Mouse (Mus musculus) T-helper 1 cell (primary cell): ENCODE results near the gene Spint3.

ENCODE experiments used
- in situ Hi-C: fragments of 300-600 bp; cut with MboI, MseI; formaldehyde crosslinking; loops from one replicate; pipeline ENCODE4 v1.15.1; 2025; ENCODE audit warnings: high pct_unique_total_duplicates

Spint3 gene

DNA sequence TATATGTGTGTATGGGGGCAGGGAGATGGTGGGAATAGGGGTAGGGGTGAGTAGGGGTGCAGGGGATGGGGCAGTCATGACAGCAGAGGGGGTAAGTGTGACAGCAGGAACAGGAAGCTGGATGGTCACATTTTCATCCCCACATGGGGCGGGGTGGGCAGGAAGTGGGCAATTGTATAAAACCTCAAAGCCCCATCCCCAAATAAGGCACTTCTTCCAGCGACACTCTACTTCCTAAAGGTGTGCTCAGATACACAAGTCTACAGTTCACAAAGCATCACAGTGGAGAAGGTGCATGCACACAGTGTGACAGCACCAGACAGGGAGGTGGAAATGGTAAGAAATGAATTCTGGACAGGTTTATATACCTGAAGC is 22.4 kb downstream of the Spint3 start:
- in situ Hi-C loops = no loop called here

DNA sequence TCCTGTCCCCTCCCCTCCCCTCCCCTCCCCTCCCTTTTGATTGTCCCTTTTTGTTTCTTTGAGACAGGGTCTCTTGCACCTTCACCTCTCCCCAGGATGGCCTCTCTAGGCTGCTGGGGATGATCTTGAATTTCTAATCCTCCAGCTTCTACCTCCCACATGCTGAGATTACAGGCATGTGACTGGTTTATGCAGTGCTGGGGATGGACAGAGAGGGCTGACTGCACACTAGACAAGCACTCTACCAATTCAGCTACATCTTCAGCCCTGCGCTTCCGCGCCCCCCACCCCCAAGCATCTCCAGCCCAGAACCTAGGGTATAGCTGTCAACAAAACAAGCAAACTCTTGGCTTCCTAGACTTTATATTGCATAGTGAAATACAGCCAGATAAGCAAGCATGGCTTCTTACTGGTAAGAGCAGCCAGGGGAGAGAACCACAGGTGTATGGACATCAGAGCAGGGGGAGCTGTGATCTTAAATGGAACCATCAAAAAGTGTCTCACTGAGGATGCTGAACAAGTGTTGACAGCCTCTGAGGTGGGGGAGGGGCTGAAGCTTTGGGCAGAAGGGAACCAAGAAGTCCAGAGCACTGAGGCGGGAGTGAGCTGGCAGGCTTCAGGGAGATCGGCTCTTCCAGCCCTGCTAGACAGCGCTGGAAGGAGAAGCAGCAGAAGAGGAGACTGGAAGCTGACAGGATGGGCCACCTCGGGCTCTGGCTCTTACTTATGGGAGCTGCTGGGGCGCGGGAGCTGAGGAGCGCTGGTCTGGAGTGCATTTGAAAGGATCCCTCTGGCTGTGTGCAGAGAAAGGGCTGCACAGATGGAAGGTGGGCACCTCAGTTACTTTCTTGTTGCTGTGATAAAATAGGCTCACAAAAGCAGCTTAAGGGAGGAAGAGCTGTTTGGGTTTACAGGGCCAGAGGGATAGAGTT is 23.0 kb downstream of the Spint3 start:
- in situ Hi-C loops = no loop called here

DNA sequence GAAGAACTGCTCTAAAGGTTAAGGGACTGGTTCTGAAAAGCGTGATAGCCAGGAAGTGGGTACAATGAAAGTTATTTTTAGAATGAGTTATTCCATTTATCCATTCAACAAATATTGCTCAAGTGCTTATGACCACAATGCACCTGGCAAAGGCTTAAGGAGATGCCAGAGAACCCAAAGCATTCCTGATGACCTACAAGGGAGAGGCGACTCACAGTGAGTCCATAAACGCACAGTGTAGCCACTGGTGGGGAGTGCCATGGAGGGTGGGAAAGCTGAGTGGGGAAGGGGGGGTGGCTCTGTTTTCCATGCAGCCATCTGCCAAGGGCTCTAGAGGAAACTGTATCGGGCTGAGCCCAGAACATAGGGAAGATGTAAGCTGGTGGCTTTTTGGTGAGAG is 23.9 kb downstream of the Spint3 start:
- in situ Hi-C loops = no loop called here

DNA sequence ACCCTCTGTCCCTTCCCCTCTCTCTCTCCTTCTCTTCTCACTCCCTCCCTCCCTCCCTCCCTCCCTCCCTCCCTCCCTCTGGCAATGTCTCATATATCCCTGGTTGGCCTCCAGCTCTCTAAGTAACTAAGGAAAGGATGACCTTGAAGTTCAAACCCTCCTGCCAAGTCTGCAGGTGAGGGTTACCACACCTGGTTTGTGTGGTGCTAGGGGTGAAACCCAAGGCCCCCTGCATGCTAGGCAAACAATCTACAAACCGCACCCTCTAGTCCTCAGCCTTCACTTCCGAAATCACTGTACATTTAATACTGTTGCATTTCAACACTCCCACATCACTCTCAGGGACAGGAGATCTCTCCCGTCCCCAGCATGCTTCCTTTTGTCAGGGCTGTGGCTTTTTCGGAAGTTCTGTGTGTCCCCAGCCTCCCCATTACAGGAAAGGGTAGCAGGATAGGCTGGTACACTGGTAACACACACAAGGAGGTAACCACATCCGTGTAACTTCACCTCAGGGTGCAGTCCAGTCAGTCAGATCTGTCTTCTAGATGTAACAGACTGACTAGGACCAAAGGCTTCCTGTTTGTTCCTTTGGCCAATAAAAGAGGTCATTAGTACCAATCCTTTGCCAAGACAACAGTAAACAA is 28.7 kb downstream of the Spint3 start:
- in situ Hi-C loops = no loop called here

DNA sequence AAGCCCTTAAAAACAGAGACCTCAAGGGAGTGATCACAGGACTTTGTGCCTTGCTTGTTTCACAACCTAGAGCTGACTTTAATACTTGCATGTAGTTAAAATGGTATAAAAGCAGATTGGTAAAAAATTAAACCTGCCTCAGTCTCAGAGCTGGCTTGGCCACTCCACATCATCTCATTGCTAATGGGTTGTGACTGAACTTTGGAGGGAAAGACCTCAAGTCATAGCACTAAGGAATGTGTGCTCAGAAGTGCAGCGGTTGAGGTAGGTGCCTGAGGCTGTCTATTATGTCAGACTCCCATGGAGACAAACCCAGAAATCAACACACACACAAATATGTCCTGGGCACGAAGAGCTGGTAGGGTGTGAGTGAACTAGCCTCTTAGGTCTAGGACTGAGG is 29.5 kb downstream of the Spint3 start:
- in situ Hi-C loops = no loop called here

DNA sequence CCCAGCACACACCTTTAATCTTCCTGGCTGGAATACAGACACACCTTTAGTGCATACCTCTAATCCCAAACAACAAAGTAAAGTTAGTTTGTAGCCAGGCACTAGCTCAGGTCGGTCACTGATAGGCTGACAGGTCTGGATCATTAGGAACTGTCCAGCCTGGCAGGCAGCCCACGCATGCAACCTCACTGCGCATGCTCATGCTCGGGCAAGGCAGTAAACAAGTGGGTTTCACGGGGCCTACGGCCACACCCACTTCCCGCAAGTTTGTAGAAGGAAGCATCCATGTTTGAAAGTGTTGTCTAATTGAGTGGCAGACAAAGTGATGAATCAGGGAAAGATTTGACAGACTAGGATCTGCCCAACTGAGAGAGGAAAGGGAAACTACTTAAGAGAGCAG is 30.7 kb downstream of the Spint3 start:
- in situ Hi-C loops = no loop called here

DNA sequence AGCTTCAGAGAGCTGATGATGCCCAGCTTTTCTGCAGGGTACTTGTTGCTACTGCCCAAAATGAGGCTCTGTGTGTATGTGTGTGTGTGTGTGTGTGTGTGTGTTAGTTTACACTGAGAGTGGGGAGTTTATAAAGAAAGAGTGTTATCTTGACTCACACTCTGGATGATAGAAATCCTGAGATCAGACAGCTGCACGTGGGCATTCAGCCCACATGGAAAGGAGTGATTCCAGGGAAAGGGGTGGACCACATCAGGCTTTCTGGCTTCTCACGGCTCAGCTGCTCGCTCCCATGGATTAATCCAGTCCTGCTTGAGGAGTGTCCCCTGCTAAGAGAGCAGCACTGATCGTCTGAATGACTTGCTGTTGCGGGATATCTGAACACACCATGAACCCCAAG is 31.1 kb downstream of the Spint3 start:
- in situ Hi-C loops = no loop called here

DNA sequence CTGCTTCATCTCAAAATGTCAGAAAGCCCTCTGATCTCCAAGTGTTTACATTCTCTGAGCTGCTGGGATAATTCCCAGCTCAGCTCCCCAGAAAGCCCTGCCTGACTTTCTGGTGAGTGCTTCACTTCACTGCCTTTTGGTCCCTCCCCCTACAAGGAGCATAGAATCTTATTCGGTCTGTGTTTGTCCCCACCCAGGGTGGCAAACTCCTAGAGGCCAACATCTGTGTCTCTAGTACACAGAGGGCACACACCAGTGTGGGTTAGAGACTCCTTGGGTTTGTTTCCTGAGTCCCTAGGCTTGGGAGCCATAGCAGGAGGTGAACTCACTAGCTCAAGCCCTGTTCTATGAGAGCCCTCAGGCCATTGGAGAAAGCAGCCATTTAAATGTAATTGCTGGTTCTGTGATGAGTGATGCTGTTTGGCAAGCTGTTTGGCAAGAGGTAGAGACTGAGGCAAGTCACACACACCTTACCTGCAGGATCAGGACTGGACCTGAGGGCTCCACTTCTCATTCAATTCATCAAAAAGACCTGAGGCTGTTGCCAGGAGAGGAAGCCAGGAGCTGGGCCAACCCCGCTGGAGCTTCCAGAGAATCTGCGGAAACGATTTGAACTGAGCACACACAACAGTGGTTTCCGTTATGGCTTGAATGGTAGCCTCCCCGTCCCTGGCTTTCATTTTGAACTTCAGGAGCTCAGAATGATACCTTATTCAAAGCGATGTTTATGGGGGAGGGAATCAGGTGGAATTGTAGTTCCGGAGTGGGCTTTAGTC is 32.4 kb downstream of the Spint3 start:
- in situ Hi-C loops = no loop called here

DNA sequence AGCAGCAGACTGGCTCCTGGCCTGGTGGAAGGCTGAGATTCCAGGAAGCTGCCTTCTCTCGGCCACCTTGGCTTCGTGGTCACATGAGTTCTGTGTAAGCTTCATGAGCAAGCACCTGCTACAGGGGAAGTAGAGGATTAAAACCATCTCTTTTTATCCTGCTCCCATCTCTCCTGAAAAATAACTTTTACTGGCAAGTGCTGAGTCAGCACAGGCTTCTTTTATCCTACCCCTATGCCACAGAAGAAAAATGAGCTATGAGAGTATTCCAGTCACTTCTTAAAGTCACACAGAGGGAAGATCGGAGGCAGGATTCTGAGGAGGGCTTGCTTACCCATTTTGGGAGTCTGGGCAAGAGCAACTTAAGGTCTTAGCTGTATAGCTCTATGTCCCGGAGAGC is 36.3 kb downstream of the Spint3 start:
- in situ Hi-C loops = no loop called here

DNA sequence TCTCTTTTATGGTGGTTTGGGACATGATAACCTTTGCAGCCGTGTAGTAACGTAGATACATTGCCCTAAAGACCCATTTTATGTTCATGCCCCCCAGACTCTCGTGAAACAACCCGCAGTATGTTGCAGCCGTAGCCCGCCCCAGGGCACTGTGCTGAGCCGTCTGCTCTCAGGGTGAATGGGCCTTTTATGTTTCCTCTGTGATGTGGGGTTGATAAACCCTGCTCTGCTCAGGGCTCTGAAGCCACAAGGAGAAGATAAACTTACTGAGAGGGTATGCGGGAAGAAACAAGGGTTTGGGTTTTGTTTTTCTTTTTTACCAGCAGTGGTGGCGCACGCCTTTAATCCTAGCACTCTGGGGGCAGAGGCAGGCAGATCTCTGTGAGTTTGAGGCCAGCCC is 38.9 kb downstream of the Spint3 start:
- in situ Hi-C loops = loop anchor here (5.0 kb wide), 1 partner anchor 72 kb away; the partner anchor contains the start of gene Gm20458

DNA sequence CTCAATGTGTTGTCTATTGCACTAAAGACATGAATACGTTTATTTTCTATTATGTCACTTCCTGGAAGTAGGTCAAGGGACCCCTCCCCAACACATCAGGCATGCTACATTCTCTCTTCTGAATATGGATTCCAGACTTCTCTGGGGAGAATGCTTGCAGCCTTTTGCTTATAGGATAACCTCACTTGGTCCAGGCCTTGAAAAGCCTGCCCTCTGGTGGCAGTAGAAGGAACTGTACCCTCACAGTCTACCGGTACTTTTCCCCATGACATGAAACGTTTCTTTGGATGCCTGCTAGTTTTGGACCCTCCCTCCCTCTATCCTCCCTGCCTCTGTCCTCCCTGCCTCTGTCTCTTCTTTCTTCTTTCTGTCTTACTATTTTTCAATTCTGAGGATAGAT is 42.1 kb downstream of the Spint3 start:
- in situ Hi-C loops = loop anchor here (5.0 kb wide), 1 partner anchor 69 kb away; the partner anchor contains the start of gene Gm20458

DNA sequence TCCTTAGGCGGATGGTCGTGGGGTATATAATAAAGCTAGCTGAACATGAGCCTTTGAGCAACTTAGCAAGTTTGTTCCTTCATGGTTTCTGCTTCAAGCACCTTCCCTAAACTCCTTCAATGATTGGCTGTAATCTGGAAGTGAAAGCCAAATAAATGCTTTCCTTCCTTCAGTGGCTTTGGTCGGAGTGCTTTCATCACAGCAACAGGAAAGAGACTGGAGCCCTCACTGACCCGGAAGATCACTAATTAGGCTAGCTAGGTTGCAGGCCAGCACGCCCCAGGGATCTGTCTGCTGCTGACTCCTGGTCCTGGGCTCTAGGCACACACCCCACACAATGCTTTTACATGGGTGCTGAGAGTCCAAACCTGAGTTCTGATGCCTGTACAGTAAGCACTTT is 44.7 kb downstream of the Spint3 start:
- in situ Hi-C loops = loop anchor here (5.0 kb wide), 1 partner anchor 111 kb away; no protein-coding TSS in a partner anchor

DNA sequence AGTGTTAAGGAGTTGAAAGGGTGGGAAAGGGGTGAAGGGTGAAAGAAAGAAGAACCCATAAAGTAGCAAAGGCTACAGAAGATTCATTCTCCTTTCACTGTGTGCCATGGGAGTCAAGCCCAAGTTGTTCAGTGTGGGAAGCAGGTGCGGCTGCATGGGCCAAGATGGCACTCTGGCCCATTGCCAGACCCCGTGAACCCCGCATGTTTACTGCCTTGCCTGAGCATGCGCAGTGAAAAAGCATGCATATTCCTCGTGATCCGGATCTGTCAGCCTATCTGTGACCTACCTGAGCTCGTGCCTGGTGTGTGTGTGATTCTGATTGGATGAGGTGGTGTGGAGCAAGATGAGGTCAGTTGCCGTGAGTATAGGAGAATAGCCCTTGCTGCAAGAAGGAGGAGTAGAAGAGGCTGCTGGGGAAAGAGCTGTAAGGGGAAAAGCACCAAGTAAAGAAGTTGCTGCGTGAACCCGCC is 49.9 kb downstream of the Spint3 start:
- in situ Hi-C loops = no loop called here

DNA sequence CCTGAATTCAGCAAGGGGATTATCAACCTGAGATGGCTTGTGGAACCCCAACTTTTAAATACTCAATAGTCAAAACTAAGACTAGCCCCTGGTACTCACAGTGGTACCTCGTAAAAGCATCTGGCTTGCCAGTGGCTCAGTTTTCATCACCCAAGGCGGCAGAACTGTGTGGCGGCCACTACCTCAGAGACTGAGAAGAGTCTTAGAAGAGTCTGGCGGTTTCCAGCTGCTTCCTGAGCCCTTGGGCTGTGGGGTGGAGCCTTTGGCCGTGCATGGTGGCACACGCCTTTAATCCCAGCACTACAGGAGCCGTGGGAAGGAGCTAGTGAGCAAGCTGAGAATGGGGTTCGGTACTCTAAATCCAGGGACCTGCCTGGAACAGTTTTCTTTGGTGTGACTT is 51.0 kb downstream of the Spint3 start:
- in situ Hi-C loops = no loop called here

DNA sequence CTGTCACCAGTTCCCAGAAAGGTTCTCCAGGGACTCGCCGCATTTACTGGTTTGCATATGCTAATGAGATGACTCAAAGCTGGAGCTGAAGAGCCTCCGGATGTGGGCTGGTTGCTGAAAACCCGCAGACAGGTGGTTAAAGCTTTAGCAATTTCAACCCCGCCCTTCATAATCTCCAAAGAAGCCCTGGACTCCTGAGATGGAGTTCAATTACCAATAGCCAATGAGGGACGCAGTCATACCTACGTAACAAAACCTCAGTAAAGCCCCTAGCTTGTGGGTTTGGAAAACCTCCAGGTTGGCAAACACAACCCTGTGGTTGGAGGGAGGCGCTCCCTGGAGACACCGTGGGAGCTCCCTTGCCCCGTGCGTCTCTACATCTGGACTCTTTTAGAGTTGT is 51.4 kb downstream of the Spint3 start:
- in situ Hi-C loops = no loop called here

DNA sequence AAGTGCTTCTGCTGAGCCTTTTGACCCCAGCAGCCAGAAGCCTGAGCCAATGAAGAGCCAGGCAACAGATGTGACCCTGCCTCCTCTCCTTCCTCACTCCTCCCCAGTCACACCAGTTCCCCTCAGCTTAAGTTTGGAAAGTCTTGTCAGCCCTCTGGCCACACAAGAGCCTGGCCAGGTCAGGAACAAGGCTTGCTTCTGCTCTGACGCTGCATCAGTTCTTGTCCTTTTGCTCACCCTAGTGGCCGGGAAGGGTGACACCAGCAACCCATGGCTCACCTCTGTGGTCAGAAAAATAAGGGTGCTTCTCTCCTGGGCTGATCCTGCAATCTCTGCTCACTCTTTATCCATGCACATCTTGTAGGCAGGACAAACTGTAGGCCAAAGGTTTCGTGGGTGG is 52.5 kb downstream of the Spint3 start:
- in situ Hi-C loops = no loop called here
